Mouse (Mus musculus) fat pad, adult 2 months (tissue): ENCODE measurements around the gene Zfp536.

Experiments used
- DNase-seq: peaks from one replicate; pipeline ENCODE4 v3.0.0-alpha.2; 2011; ENCODE audit warnings: low read depth, low spot score; ENCODE audit errors: extremely low read depth

Gene Zfp536

GRCm38 (mm10) chr7:37475485-37475884, 298.0 kb downstream of the Zfp536 start:
- DNase-seq = no peak

GRCm38 (mm10) chr7:37474284-37474683, 299.2 kb downstream of the Zfp536 start:
- DNase-seq = no peak

GRCm38 (mm10) chr7:37473311-37474084, 299.9 kb downstream of the Zfp536 start:
- no peak for DNase-seq

- DNase-seq = no peak
Measured at GRCm38 (mm10) chr7:37471726-37472125, 301.7 kb downstream of the Zfp536 start.

- no peak for DNase-seq
Measured at GRCm38 (mm10) chr7:37466477-37467243, 306.8 kb downstream of the Zfp536 start.

- DNase-seq = no peak
Measured at GRCm38 (mm10) chr7:37464186-37464721, 309.2 kb downstream of the Zfp536 start.

- DNase-seq = no peak
Measured at GRCm38 (mm10) chr7:37447523-37447922, 325.9 kb downstream of the Zfp536 start.

GRCm38 (mm10) chr7:37439912-37440311, 333.5 kb downstream of the Zfp536 start:
- no peak for DNase-seq

- no peak for DNase-seq
Measured at GRCm38 (mm10) chr7:37439117-37439844, 334.2 kb downstream of the Zfp536 start.

GRCm38 (mm10) chr7:37437887-37438286, 335.6 kb downstream of the Zfp536 start:
- DNase-seq = no peak

- DNase-seq = no peak
Measured at GRCm38 (mm10) chr7:37433156-37433555, 340.3 kb downstream of the Zfp536 start.

- DNase-seq = no peak
Measured at GRCm38 (mm10) chr7:37431471-37431870, 342.0 kb downstream of the Zfp536 start.

- no peak for DNase-seq
Measured at GRCm38 (mm10) chr7:37426061-37426460, 347.4 kb downstream of the Zfp536 start.

GRCm38 (mm10) chr7:37422966-37423365, 350.5 kb downstream of the Zfp536 start:
- DNase-seq = no peak
